Mouse (Mus musculus): ENCODE measurements around the gene Cdkl1. TPM values are rescaled to one million over a fixed set of nuclear protein-coding genes. Genes with fewer than 3 reads are reported as not detected.

The Cdkl1 gene
- polyA plus RNA-seq, 1 experiment from 2014 or later = 1.7 TPM

- Histone ChIP-seq H3K4me2 (ENCODE audit: low read depth, low read length) (peak overlapping the region; percentile 62), H3K4me1 (ENCODE audit: control insufficient read depth, low read depth, low read length) (peaks cover 54% of the 10 kb centered on the region), H3K4me3 (ENCODE audit: low read depth, low read length) (peak overlapping the region; percentile 37), H3K27me3 (ENCODE audit: control insufficient read depth, insufficient read depth, low read depth, low read length) (no peaks in the 10 kb centered on the region), H3K9ac (ENCODE audit: low read depth, low read length) (peak overlapping the region; percentile 60), H3K36me3 (ENCODE audit: control insufficient read depth, insufficient read depth) (no peaks in the 10 kb centered on the region), H3K27ac (ENCODE audit: low read length) (peak overlapping the region; percentile 100), H3K9me3 (replicated peaks; ENCODE audit: control insufficient read depth, low read length) (no peaks in the 10 kb centered on the region)
- WGBS (ENCODE audit: insufficient replicate concordance) = 16% methylated on average over 7 of the region's 7 CpGs
- peak; percentile 77 for ATAC-seq (ENCODE audit: low read depth)
Measured at GRCm38 (mm10) chr12:69759267-69759885, 31.7 kb downstream of the Cdkl1 start.

- peaks cover 54% of the 10 kb centered on the region for H3K4me1 ChIP-seq (ENCODE audit: control insufficient read depth, low read depth, low read length)
- H3K9ac ChIP-seq (ENCODE audit: low read depth, low read length) = peak overlapping the region; percentile 60
- WGBS (ENCODE audit: insufficient replicate concordance) = 4% methylated on average over 22 of the region's 22 CpGs
- ATAC-seq (ENCODE audit: low read depth) = 0 out of 2 replicates have a peak, but pooled peaks have one; percentile 5
- no peaks in the 10 kb centered on the region for H3K9me3 ChIP-seq (replicated peaks; ENCODE audit: control insufficient read depth, low read length)
- H3K4me2 ChIP-seq (ENCODE audit: low read depth, low read length) = peak overlapping the region; percentile 62
- peak overlapping the region; percentile 100 for H3K27ac ChIP-seq (ENCODE audit: low read length)
- peak overlapping the region; percentile 37 for H3K4me3 ChIP-seq (ENCODE audit: low read depth, low read length)
- no peaks in the 10 kb centered on the region for H3K36me3 ChIP-seq (ENCODE audit: control insufficient read depth, insufficient read depth)
- H3K27me3 ChIP-seq (ENCODE audit: control insufficient read depth, insufficient read depth, low read depth, low read length) = no peaks in the 10 kb centered on the region
Measured at GRCm38 (mm10) chr12:69758221-69759185, 32.6 kb downstream of the Cdkl1 start.

DNA sequence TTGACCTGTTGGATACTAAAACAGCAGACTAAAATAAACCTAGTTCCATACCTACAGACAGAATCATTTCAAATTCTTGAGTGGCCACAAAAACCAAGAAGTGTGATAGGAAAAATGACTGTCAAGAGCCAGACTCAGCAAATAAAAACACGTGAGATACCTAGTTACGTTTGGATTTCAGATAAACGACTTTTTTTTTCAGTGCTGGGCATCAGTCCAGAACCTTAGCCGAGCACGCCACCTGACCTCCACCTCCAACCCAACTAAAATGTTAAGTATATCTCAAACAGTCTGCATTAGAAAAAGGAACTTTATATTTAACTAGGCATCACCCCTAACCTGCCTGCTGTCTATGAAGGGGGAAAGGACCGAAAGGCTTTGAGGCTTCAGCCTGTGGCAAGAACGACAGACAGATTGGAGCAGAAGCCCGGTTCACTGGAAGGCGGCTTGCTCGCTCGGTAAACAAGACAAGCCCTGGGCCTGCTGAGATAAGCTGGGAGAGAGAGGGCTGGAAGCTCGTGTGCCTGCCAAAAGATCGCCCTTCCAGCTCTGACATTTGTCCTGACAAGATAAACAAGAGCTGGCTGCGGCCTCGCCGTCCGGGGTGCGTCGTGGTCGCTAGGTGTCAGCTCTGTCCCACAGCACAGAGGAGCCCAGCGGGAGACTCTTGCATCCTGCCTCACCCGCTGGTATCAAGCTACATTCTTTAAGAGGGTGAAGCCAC lies 33.5 kb downstream of the Cdkl1 start:
- Histone ChIP-seq H3K4me3 (ENCODE audit: low read depth, low read length) (peak overlapping the region; percentile 39), H3K27ac (ENCODE audit: low read length) (peak overlapping the region; percentile 100), H3K9ac (ENCODE audit: low read depth, low read length) (peak overlapping the region; percentile 70), H3K27me3 (ENCODE audit: control insufficient read depth, insufficient read depth, low read depth, low read length) (no peaks in the 10 kb centered on the region), H3K4me1 (ENCODE audit: control insufficient read depth, low read depth, low read length) (peaks cover 50% of the 10 kb centered on the region), H3K9me3 (replicated peaks; ENCODE audit: control insufficient read depth, low read length) (no peaks in the 10 kb centered on the region), H3K36me3 (ENCODE audit: control insufficient read depth, insufficient read depth) (no peaks in the 10 kb centered on the region), H3K4me2 (ENCODE audit: low read depth, low read length) (peak overlapping the region; percentile 62)
- WGBS (ENCODE audit: insufficient replicate concordance) = 4% methylated on average over 22 of the region's 22 CpGs
- peak; percentile 90 for ATAC-seq (ENCODE audit: low read depth)

GRCm38 (mm10) chr12:69756015-69756414 lies 35.1 kb downstream of the Cdkl1 start:
- 73% methylated on average over 5 of the region's 5 CpGs for WGBS (ENCODE audit: insufficient replicate concordance)
- H3K27me3 ChIP-seq (ENCODE audit: control insufficient read depth, insufficient read depth, low read depth, low read length) = no peaks in the 10 kb centered on the region
- H3K9me3 ChIP-seq (replicated peaks; ENCODE audit: control insufficient read depth, low read length) = no peaks in the 10 kb centered on the region
- H3K9ac ChIP-seq (ENCODE audit: low read depth, low read length) = peak overlapping the region; percentile 22
- ATAC-seq (ENCODE audit: low read depth) = no peak
- no peak overlapping the region for H3K4me2 ChIP-seq (ENCODE audit: low read depth, low read length)
- peak overlapping the region; percentile 100 for H3K27ac ChIP-seq (ENCODE audit: low read length)
- H3K4me3 ChIP-seq (ENCODE audit: low read depth, low read length) = no peak overlapping the region
- H3K36me3 ChIP-seq (ENCODE audit: control insufficient read depth, insufficient read depth) = no peaks in the 10 kb centered on the region
- H3K4me1 ChIP-seq (ENCODE audit: control insufficient read depth, low read depth, low read length) = peaks cover 47% of the 10 kb centered on the region

DNA sequence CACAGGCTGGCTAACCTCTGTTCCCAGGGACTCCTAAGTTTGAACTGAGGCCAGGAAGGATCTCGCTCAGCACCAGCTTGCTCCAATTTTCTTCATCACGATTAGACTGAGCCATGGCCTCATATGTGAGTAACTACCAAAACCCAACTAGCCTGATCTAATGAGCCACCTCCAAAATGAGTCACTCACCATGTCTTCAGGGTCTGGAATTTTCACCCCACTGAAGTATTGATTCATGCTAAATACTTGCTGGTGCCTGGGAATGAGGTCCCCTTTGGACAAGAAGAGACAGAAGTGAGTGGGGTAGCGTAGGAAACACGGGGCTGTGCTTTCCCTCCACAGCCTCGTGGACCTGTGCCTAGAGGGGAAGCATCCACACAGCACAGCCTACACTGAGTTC lies 37.1 kb downstream of the Cdkl1 start:
- Histone ChIP-seq H3K4me3 (ENCODE audit: low read depth, low read length) (no peak overlapping the region), H3K9ac (ENCODE audit: low read depth, low read length) (peak overlapping the region; percentile 2; the same call in 1 of the 2 replicates), H3K27me3 (ENCODE audit: control insufficient read depth, insufficient read depth, low read depth, low read length) (no peaks in the 10 kb centered on the region), H3K27ac (ENCODE audit: low read length) (peak overlapping the region; percentile 24; the same call in 1 of the 2 replicates), H3K9me3 (replicated peaks; ENCODE audit: control insufficient read depth, low read length) (no peaks in the 10 kb centered on the region), H3K4me2 (ENCODE audit: low read depth, low read length) (no peak overlapping the region), H3K36me3 (ENCODE audit: control insufficient read depth, insufficient read depth) (no peaks in the 10 kb centered on the region), H3K4me1 (ENCODE audit: control insufficient read depth, low read depth, low read length) (peaks cover 31% of the 10 kb centered on the region)
- ATAC-seq (ENCODE audit: low read depth) = no peak
- 69% methylated on average over 5 of the region's 5 CpGs for WGBS (ENCODE audit: insufficient replicate concordance)

GRCm38 (mm10) chr12:69751864-69752341 lies 39.2 kb downstream of the Cdkl1 start:
- 43% methylated on average over 10 of the region's 10 CpGs for WGBS (ENCODE audit: insufficient replicate concordance)
- Histone ChIP-seq H3K36me3 (ENCODE audit: control insufficient read depth, insufficient read depth) (no peaks in the 10 kb centered on the region), H3K4me3 (ENCODE audit: low read depth, low read length) (no peak overlapping the region), H3K9me3 (replicated peaks; ENCODE audit: control insufficient read depth, low read length) (no peaks in the 10 kb centered on the region), H3K27ac (ENCODE audit: low read length) (no peak overlapping the region), H3K27me3 (ENCODE audit: control insufficient read depth, insufficient read depth, low read depth, low read length) (no peaks in the 10 kb centered on the region), H3K4me2 (ENCODE audit: low read depth, low read length) (no peak overlapping the region), H3K4me1 (ENCODE audit: control insufficient read depth, low read depth, low read length) (peaks cover 17% of the 10 kb centered on the region), H3K9ac (ENCODE audit: low read depth, low read length) (no peak overlapping the region)
- ATAC-seq (ENCODE audit: low read depth) = peak; percentile 28

GRCm38 (mm10) chr12:69744138-69744537 lies 46.9 kb downstream of the Cdkl1 start:
- Histone ChIP-seq H3K9ac (ENCODE audit: low read depth, low read length) (no peak overlapping the region), H3K4me1 (ENCODE audit: control insufficient read depth, low read depth, low read length) (peaks cover 3% of the 10 kb centered on the region), H3K27me3 (ENCODE audit: control insufficient read depth, insufficient read depth, low read depth, low read length) (no peaks in the 10 kb centered on the region), H3K27ac (ENCODE audit: low read length) (no peak overlapping the region), H3K4me2 (ENCODE audit: low read depth, low read length) (no peak overlapping the region), H3K9me3 (replicated peaks; ENCODE audit: control insufficient read depth, low read length) (no peaks in the 10 kb centered on the region), H3K36me3 (ENCODE audit: control insufficient read depth, insufficient read depth) (no peaks in the 10 kb centered on the region), H3K4me3 (ENCODE audit: low read depth, low read length) (no peak overlapping the region)
- no peak for ATAC-seq (ENCODE audit: low read depth)
- 81% methylated on average over 5 of the region's 5 CpGs for WGBS (ENCODE audit: insufficient replicate concordance)

DNA sequence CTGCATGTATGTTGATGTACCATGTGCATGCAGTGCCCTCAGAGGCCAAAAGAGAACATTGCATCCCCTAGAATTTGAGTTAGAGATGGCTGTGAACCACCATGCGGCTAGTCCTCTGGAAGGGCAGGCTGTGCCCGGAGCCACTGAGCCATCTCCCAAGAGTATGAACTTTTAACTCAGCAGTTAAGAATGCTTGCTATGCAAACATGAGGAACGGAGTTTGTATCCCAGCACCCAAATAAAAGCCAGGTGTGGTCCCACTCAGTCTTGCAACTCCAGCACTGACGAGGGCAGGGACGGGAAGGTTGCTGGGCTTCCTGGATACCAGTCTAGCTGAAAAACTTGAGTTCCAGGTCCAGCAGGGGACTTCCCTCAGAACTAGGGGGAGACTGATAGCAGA lies 49.1 kb downstream of the Cdkl1 start:
- no peak overlapping the region for H3K27ac ChIP-seq (ENCODE audit: low read length)
- ATAC-seq (ENCODE audit: low read depth) = no peak
- no peaks in the 10 kb centered on the region for H3K36me3 ChIP-seq (ENCODE audit: control insufficient read depth, insufficient read depth)
- WGBS (ENCODE audit: insufficient replicate concordance) = 82% methylated on average over 5 of the region's 5 CpGs
- no peak overlapping the region for H3K9ac ChIP-seq (ENCODE audit: low read depth, low read length)
- H3K9me3 ChIP-seq (replicated peaks; ENCODE audit: control insufficient read depth, low read length) = no peaks in the 10 kb centered on the region
- no peak overlapping the region for H3K4me2 ChIP-seq (ENCODE audit: low read depth, low read length)
- no peak overlapping the region for H3K4me3 ChIP-seq (ENCODE audit: low read depth, low read length)
- H3K27me3 ChIP-seq (ENCODE audit: control insufficient read depth, insufficient read depth, low read depth, low read length) = no peaks in the 10 kb centered on the region
- peaks cover 3% of the 10 kb centered on the region for H3K4me1 ChIP-seq (ENCODE audit: control insufficient read depth, low read depth, low read length)

Data from liver, embryonic 16.5 days (tissue).